Mouse (Mus musculus): ENCODE measurements around the gene Cntn4. TPM values are rescaled to one million over a fixed set of nuclear protein-coding genes. Genes with fewer than 3 reads are reported as not detected.

Gene Cntn4
- polyA plus RNA-seq, 1 experiment from 2014 or later, result 1.5 TPM

GRCm38 (mm10) chr6:106663780-106664651 is 986.6 kb downstream of the Cntn4 start:
- ATAC-seq (ENCODE audit: insufficient number of reproducible peaks, insufficient read depth, low FRiP score, low TSS enrichment, low read depth), result no peak
- WGBS, result 36% methylated on average over 6 of the region's 6 CpGs
- Histone ChIP-seq H3K4me3 (replicated peaks) (no peak overlapping the region), H3K27me3 (no peaks in the 10 kb centered on the region), H3K9me3 (no peaks in the 10 kb centered on the region), H3K4me1 (replicated peaks) (no peaks in the 10 kb centered on the region), H3K36me3 (no peaks in the 10 kb centered on the region), H3K9ac (replicated peaks) (no peak overlapping the region), H3K4me2 (no peak overlapping the region), H3K27ac (no peak overlapping the region)

GRCm38 (mm10) chr6:106675581-106675980 is 998.1 kb downstream of the Cntn4 start:
- 76% methylated on average over 8 of the region's 8 CpGs for WGBS
- no peak for ATAC-seq (ENCODE audit: insufficient number of reproducible peaks, insufficient read depth, low FRiP score, low TSS enrichment, low read depth)
- Histone ChIP-seq H3K27ac (no peak overlapping the region), H3K4me1 (replicated peaks) (no peaks in the 10 kb centered on the region), H3K27me3 (no peaks in the 10 kb centered on the region), H3K4me2 (no peak overlapping the region), H3K9me3 (no peaks in the 10 kb centered on the region), H3K36me3 (no peaks in the 10 kb centered on the region), H3K9ac (replicated peaks) (no peak overlapping the region), H3K4me3 (replicated peaks) (no peak overlapping the region)

- Histone ChIP-seq H3K27ac (no peak overlapping the region), H3K27me3 (no peaks in the 10 kb centered on the region), H3K4me1 (replicated peaks) (no peaks in the 10 kb centered on the region), H3K36me3 (no peaks in the 10 kb centered on the region), H3K4me2 (no peak overlapping the region), H3K4me3 (replicated peaks) (no peak overlapping the region), H3K9ac (replicated peaks) (no peak overlapping the region), H3K9me3 (no peaks in the 10 kb centered on the region)
- WGBS, result 82% methylated on average over 3 of the region's 3 CpGs
- ATAC-seq (ENCODE audit: insufficient number of reproducible peaks, insufficient read depth, low FRiP score, low TSS enrichment, low read depth), result no peak
Observed at GRCm38 (mm10) chr6:106701931-106702330, 1024.5 kb downstream of the Cntn4 start.

DNA sequence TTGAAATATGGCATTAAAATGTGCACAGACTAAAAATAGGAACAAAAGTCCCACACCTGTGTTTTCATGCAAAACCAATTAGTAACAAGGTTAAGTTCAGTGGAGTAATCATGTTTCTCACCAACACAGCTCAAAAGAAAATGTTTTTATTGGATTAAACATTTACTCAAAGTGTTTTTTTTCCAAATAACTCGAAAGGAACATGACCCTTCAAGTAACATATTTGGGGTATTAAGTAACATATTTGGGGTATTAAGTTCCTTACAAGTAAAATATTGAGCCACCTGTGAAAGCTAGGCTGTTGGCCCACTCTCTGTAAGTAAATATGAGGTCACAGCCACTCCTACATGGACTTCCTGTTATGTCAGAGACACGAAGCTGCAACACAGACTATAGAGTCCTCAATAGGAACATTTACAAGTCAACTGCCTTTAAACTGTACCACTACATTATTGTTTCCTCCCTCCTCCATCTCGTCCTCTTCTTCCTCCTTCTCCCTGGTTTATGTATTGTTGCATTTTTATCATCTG is 1028.1 kb downstream of the Cntn4 start:
- Histone ChIP-seq H3K9ac (replicated peaks) (no peak overlapping the region), H3K36me3 (no peaks in the 10 kb centered on the region), H3K4me3 (replicated peaks) (no peak overlapping the region), H3K4me2 (no peak overlapping the region), H3K9me3 (no peaks in the 10 kb centered on the region), H3K27ac (no peak overlapping the region), H3K4me1 (replicated peaks) (no peaks in the 10 kb centered on the region), H3K27me3 (no peaks in the 10 kb centered on the region)
- ATAC-seq (ENCODE audit: insufficient number of reproducible peaks, insufficient read depth, low FRiP score, low TSS enrichment, low read depth), result no peak
- 41% methylated on average over 3 of the region's 3 CpGs for WGBS

GRCm38 (mm10) chr6:106725642-106726041 is 1048.2 kb downstream of the Cntn4 start:
- H3K27ac ChIP-seq, result no peak overlapping the region
- H3K4me3 ChIP-seq (replicated peaks), result no peak overlapping the region
- H3K4me2 ChIP-seq, result no peak overlapping the region
- H3K9me3 ChIP-seq, result no peaks in the 10 kb centered on the region
- no peak for ATAC-seq (ENCODE audit: insufficient number of reproducible peaks, insufficient read depth, low FRiP score, low TSS enrichment, low read depth)
- no peaks in the 10 kb centered on the region for H3K36me3 ChIP-seq
- 86% methylated on average over 4 of the region's 4 CpGs for WGBS
- H3K9ac ChIP-seq (replicated peaks), result no peak overlapping the region
- H3K27me3 ChIP-seq, result no peaks in the 10 kb centered on the region
- H3K4me1 ChIP-seq (replicated peaks), result no peaks in the 10 kb centered on the region

DNA sequence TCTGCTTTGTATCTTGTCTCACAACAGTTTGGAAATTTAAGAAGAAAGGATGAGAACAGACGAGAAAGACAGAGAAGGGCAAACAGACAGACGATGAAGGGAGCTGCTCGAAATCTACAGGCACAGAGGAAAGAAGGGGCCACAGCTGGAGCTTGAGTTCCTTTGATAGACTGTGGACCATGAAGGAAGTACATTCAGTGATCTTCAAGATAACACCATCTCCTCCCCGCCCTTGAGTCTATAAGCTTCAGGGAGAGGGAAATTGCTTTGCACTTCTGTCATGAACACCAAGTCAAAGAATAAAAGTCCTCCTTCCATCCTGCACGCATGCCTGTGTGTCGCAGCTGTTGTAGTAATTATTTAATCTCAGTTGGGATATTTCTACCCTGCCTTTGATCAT is 1048.6 kb downstream of the Cntn4 start:
- no peak for ATAC-seq (ENCODE audit: insufficient number of reproducible peaks, insufficient read depth, low FRiP score, low TSS enrichment, low read depth)
- Histone ChIP-seq H3K4me2 (no peak overlapping the region), H3K9ac (replicated peaks) (no peak overlapping the region), H3K36me3 (no peaks in the 10 kb centered on the region), H3K27me3 (no peaks in the 10 kb centered on the region), H3K4me3 (replicated peaks) (no peak overlapping the region), H3K27ac (no peak overlapping the region), H3K4me1 (replicated peaks) (no peaks in the 10 kb centered on the region), H3K9me3 (no peaks in the 10 kb centered on the region)
- 82% methylated on average over 6 of the region's 6 CpGs for WGBS

- WGBS, result 63% methylated on average over 1 of the region's 1 CpGs
- no peaks in the 10 kb centered on the region for H3K4me1 ChIP-seq (replicated peaks)
- H3K27ac ChIP-seq, result no peak overlapping the region
- no peak overlapping the region for H3K9ac ChIP-seq (replicated peaks)
- no peak overlapping the region for H3K4me2 ChIP-seq
- no peaks in the 10 kb centered on the region for H3K36me3 ChIP-seq
- H3K9me3 ChIP-seq, result no peaks in the 10 kb centered on the region
- H3K4me3 ChIP-seq (replicated peaks), result no peak overlapping the region
- H3K27me3 ChIP-seq, result no peaks in the 10 kb centered on the region
- no peak for ATAC-seq (ENCODE audit: insufficient number of reproducible peaks, insufficient read depth, low FRiP score, low TSS enrichment, low read depth)
Observed at GRCm38 (mm10) chr6:106727703-106728102, 1050.2 kb downstream of the Cntn4 start.

GRCm38 (mm10) chr6:106729682-106730314 is 1052.3 kb downstream of the Cntn4 start:
- Histone ChIP-seq H3K27ac (no peak overlapping the region), H3K4me3 (replicated peaks) (no peak overlapping the region), H3K36me3 (no peaks in the 10 kb centered on the region), H3K4me1 (replicated peaks) (no peaks in the 10 kb centered on the region), H3K27me3 (no peaks in the 10 kb centered on the region), H3K9ac (replicated peaks) (no peak overlapping the region), H3K4me2 (no peak overlapping the region), H3K9me3 (no peaks in the 10 kb centered on the region)
- ATAC-seq (ENCODE audit: insufficient number of reproducible peaks, insufficient read depth, low FRiP score, low TSS enrichment, low read depth), result no peak
- 81% methylated on average over 4 of the region's 4 CpGs for WGBS

DNA sequence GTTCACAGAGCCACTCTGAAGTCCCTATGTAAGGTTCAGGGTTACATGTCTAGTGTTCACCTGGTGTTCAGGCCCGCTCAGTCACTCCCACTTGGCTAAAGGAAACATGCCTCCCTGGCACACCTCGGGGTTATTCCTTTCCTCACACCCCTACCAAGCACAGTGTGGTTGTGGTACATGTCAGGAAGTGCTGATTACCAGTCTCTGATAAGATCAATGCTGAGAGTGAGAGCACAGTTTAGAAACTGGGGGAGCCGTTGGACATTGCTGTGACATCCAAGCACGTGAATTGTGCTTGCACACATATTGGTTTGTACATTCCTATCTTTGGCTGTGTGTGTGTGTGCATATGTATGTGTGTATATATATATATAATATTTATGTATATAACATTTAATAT is 1055.1 kb downstream of the Cntn4 start:
- WGBS, result 78% methylated on average over 4 of the region's 4 CpGs
- ATAC-seq (ENCODE audit: insufficient number of reproducible peaks, insufficient read depth, low FRiP score, low TSS enrichment, low read depth), result no peak
- Histone ChIP-seq H3K9ac (replicated peaks) (no peak overlapping the region), H3K27ac (no peak overlapping the region), H3K4me1 (replicated peaks) (no peaks in the 10 kb centered on the region), H3K4me2 (no peak overlapping the region), H3K9me3 (no peaks in the 10 kb centered on the region), H3K36me3 (no peaks in the 10 kb centered on the region), H3K27me3 (no peaks in the 10 kb centered on the region), H3K4me3 (replicated peaks) (no peak overlapping the region)

GRCm38 (mm10) chr6:106738229-106738628 is 1060.8 kb downstream of the Cntn4 start:
- Histone ChIP-seq H3K4me2 (no peak overlapping the region), H3K4me3 (replicated peaks) (no peak overlapping the region), H3K36me3 (no peaks in the 10 kb centered on the region), H3K9me3 (no peaks in the 10 kb centered on the region), H3K27ac (no peak overlapping the region), H3K4me1 (replicated peaks) (no peaks in the 10 kb centered on the region), H3K9ac (replicated peaks) (no peak overlapping the region), H3K27me3 (no peaks in the 10 kb centered on the region)
- WGBS, result 70% methylated on average over 3 of the region's 3 CpGs
- ATAC-seq (ENCODE audit: insufficient number of reproducible peaks, insufficient read depth, low FRiP score, low TSS enrichment, low read depth), result no peak

DNA sequence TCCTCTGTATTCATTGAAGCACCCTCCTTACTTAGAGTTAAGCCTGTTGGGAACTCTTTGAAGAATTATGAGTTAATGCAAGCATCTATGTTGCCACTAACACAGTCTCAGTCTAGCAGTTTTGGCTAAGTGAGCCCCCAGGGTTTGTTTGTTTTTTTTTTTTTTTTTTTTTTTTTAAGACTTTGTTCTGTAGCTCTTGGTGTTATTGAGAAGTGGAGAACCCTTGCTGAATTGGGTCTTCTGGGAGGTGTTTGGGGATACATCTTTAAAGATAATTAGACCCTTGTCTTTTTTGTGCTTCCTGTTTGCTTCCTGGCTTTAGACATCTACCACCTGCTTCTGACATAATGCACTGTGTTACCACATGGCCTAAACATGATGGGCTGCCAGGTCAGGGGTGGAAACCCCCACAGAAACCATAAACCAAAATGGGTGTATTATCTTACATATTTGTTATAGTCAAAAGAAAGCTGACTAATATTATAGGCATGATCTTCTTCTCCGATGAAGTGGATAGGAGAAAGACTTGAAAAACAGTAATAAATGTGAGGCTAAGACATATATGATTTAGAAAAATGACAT is 1062.9 kb downstream of the Cntn4 start:
- 98% methylated on average over 1 of the region's 1 CpGs for WGBS
- Histone ChIP-seq H3K9ac (replicated peaks) (no peak overlapping the region), H3K27ac (no peak overlapping the region), H3K36me3 (no peaks in the 10 kb centered on the region), H3K27me3 (no peaks in the 10 kb centered on the region), H3K4me3 (replicated peaks) (no peak overlapping the region), H3K4me2 (no peak overlapping the region), H3K4me1 (replicated peaks) (no peaks in the 10 kb centered on the region), H3K9me3 (no peaks in the 10 kb centered on the region)
- no peak for ATAC-seq (ENCODE audit: insufficient number of reproducible peaks, insufficient read depth, low FRiP score, low TSS enrichment, low read depth)

All from limb, embryonic 12.5 days (tissue).